Mouse (Mus musculus) spleen, embryonic (tissue): ENCODE measurements around the gene Misp.

Source experiments
- CTCF ChIA-PET: fragments of 350-600 bp; sonication (Branson Sonifier 250); formaldehyde crosslinking; loops from one replicate; lab custom pipeline; 2022; lab: Charles Lee

The Misp gene

GRCm38 (mm10) chr10:79852827-79853226, 32.0 kb downstream of the Misp start:
- CTCF ChIA-PET, result no interaction called here

GRCm38 (mm10) chr10:79853392-79853791, 32.6 kb downstream of the Misp start:
- CTCF ChIA-PET, result interaction anchor here (0.5 kb wide), 1 partner anchor 1732 kb away, joined by 3 read pairs; no protein-coding TSS in a partner anchor

- CTCF ChIA-PET, result interaction anchor here (0.5 to 0.6 kb wide), 2 partner anchors 1412 to 1731 kb away, joined by 3 read pairs; no protein-coding TSS in a partner anchor
These were observed 33.3 kb downstream of the Misp start, which contains the start of gene Ptbp1 for GRCm38 (mm10) chr10:79853860-79854795. TSS of gene Ptbp1 (plus strand) at chr10:79854427.

GRCm38 (mm10) chr10:79854801-79855541, 34.2 kb downstream of the Misp start:
- CTCF ChIA-PET, result no interaction called here

GRCm38 (mm10) chr10:79855558-79856184, 34.9 kb downstream of the Misp start:
- CTCF ChIA-PET, result interaction anchor here (0.7 kb wide), 1 partner anchor 45 kb away, joined by 3 read pairs; no protein-coding TSS in a partner anchor

GRCm38 (mm10) chr10:79856280-79856679, 35.5 kb downstream of the Misp start:
- CTCF ChIA-PET, result interaction anchor here (0.7 kb wide), 1 partner anchor 45 kb away, joined by 3 read pairs; no protein-coding TSS in a partner anchor

- CTCF ChIA-PET, result interaction anchor here (0.5 kb wide), 1 partner anchor 101 kb away, joined by 3 read pairs; no protein-coding TSS in a partner anchor
These were observed 36.1 kb downstream of the Misp start for GRCm38 (mm10) chr10:79856704-79857451.

GRCm38 (mm10) chr10:79857452-79857811, 36.6 kb downstream of the Misp start:
- CTCF ChIA-PET, result no interaction called here

- CTCF ChIA-PET, result no interaction called here
These were observed 37.1 kb downstream of the Misp start for GRCm38 (mm10) chr10:79857894-79858293.

GRCm38 (mm10) chr10:79858416-79859074, 37.8 kb downstream of the Misp start:
- CTCF ChIA-PET, result interaction anchor here (0.6 kb wide), 1 partner anchor 25 kb away, joined by 3 read pairs; no protein-coding TSS in a partner anchor

- CTCF ChIA-PET, result interaction anchor here (0.6 kb wide), 1 partner anchor 25 kb away, joined by 3 read pairs; no protein-coding TSS in a partner anchor
These were observed 38.3 kb downstream of the Misp start for GRCm38 (mm10) chr10:79859116-79859515.

- CTCF ChIA-PET, result interaction anchor here (0.8 kb wide), 1 partner anchor 13 kb away, joined by 3 read pairs; no protein-coding TSS in a partner anchor
These were observed 39.5 kb downstream of the Misp start for GRCm38 (mm10) chr10:79860079-79860911.

- CTCF ChIA-PET, result interaction anchor here (1.1 kb wide), 1 partner anchor 191 kb away, joined by 3 read pairs; no protein-coding TSS in a partner anchor
These were observed 40.6 kb downstream of the Misp start for GRCm38 (mm10) chr10:79861230-79862048.

- CTCF ChIA-PET, result interaction anchor here (1.1 kb wide), 1 partner anchor 191 kb away, joined by 3 read pairs; no protein-coding TSS in a partner anchor
These were observed 41.4 kb downstream of the Misp start for GRCm38 (mm10) chr10:79862049-79862788.

GRCm38 (mm10) chr10:79862925-79863324, 42.1 kb downstream of the Misp start:
- CTCF ChIA-PET, result interaction anchor here (0.6 kb wide), 1 partner anchor 11 kb away, joined by 3 read pairs; no protein-coding TSS in a partner anchor

- CTCF ChIA-PET, result interaction anchor here (0.6 kb wide), 1 partner anchor 66 kb away, joined by 3 read pairs; no protein-coding TSS in a partner anchor
These were observed 43.8 kb downstream of the Misp start for GRCm38 (mm10) chr10:79864351-79865188.
